Mouse (Mus musculus) limb, embryonic 11.5 days (tissue): ENCODE data around the gene Gm9857. TPM values are rescaled to one million over a fixed set of nuclear protein-coding genes. Genes with fewer than 3 reads are reported as not detected.

ENCODE experiments used
- ATAC-seq: fragments of 200-750 bp; cut with Nextera tagmentation; 2 replicates; pipeline ENCODE4 v1.8.0; 2017; ENCODE audit warnings: low read depth; ENCODE audit not compliant: insufficient number of reproducible peaks, low FRiP score, low TSS enrichment
- DNase-seq: peaks from one replicate; pipeline ENCODE4 v3.0.0-alpha.2; 2015; ENCODE audit warnings: low spot score
- H3K27ac ChIP-seq: fragments of 300-500 bp; sonication (generic); replicated peaks from 2 replicates; pipeline ENCODE4 v1.5.1; 2014; ENCODE audit warnings: low read depth, mild to moderate bottlenecking, low read length
- H3K27me3 ChIP-seq: fragments of 300-500 bp; sonication (generic); 2 replicates; pipeline ENCODE4 v1.6.1; 2014; ENCODE audit warnings: mild to moderate bottlenecking, low read length, mixed read lengths; ENCODE audit not compliant: control insufficient read depth, insufficient read depth
- H3K36me3 ChIP-seq: fragments of 300-500 bp; sonication (generic); 2 replicates; pipeline ENCODE4 v1.6.1; 2014; ENCODE audit warnings: mild to moderate bottlenecking, low read length, moderate library complexity, mixed read lengths; ENCODE audit not compliant: control insufficient read depth, insufficient read depth
- H3K4me1 ChIP-seq: fragments of 300-500 bp; sonication (generic); 2 replicates; pipeline ENCODE4 v1.6.1; 2014; ENCODE audit warnings: low read length, mixed read lengths; ENCODE audit not compliant: control insufficient read depth, insufficient read depth
- H3K4me2 ChIP-seq: fragments of 300-500 bp; sonication (generic); 2 replicates; pipeline ENCODE4 v1.6.1; 2014; ENCODE audit warnings: low read depth, mild to moderate bottlenecking, moderate library complexity; ENCODE audit not compliant: severe bottlenecking
- H3K4me3 ChIP-seq: fragments of 300-500 bp; sonication (generic); 2 replicates; pipeline ENCODE4 v1.5.1; 2014; ENCODE audit warnings: low read depth, low read length
- H3K9ac ChIP-seq: fragments of 300-500 bp; sonication (generic); 2 replicates; pipeline ENCODE4 v1.6.1; 2014; ENCODE audit warnings: mild to moderate bottlenecking, low read length
- H3K9me3 ChIP-seq: fragments of 300-500 bp; sonication (generic); 2 replicates; pipeline ENCODE4 v1.6.1; 2016; ENCODE audit warnings: low read length; ENCODE audit not compliant: control insufficient read depth
- WGBS: fragments of 180-500 bp; shearing (Covaris S2); extraction: QIAGEN DNeasy Blood & Tissue Kit; methylation state at CpG from one replicate; pipeline ENCODE4 v1.1.7; 2014; 5-methylcytosine and 5-hydroxymethylcytosine counted together
- polyA plus RNA-seq: library from polyadenylated mRNA; unstranded; fragments of >200 nt; fragmentation: Nextera tagmentation; extraction: Ambion mirVana; gene quantifications from 2 replicates; pipeline ENCODE4 v1.2.1, GENCODE M21; 2014

Gene Gm9857
- polyA plus RNA-seq, 1 experiment from 2014 or later: not detected

DNA sequence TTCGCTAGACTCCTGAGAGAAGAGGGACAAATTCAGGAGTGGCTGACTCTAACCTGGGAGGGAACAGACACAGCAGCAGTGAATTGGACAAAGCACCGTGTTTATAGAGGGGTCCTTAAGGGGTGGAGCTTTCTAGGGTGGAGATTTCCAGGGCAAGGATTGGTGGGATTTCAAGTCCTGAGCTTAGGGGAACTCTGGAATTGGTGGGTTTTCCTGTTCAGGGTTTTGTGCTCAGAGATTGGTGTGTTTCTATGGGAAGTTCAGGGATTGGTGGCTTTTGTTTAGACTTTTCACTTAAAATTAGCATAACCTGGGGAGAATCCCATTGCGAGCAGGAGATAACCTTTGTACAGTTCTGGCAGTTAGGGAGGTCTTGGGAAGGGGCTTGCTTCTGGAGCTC is 22.3 kb downstream of the Gm9857 start:
- no peaks in the 10 kb centered on the region for H3K36me3 ChIP-seq
- no peaks in the 10 kb centered on the region for H3K4me1 ChIP-seq
- no peaks in the 10 kb centered on the region for H3K27me3 ChIP-seq
- ATAC-seq (no peak), DNase-seq (no peak)
- H3K27ac ChIP-seq: no peak overlapping the region
- no peak overlapping the region for H3K4me2 ChIP-seq
- WGBS: 72% methylated on average over 3 of the region's 3 CpGs
- H3K9ac ChIP-seq: no peak overlapping the region
- no peaks in the 10 kb centered on the region for H3K9me3 ChIP-seq
- H3K4me3 ChIP-seq: no peak overlapping the region

DNA sequence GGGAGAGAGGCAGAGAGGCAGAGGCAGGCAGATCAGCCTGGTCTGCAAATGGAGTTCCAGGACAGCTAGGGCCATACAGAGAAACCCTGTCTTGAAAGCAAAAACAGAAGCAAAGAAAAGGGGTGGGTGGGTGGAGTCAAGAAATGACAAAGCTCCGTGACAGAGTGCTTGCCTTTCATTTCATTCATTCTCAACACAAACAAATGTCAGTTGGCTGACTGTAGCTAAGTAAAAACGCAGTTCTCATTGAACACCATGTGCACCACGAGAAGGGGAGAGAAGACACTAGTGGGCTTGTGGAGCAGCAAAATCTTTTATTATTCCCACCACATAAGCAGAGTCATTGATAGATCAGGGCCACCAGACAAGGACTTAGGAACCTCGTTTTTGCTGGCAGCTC is 23.4 kb downstream of the Gm9857 start:
- H3K4me3 ChIP-seq: no peak overlapping the region
- H3K9ac ChIP-seq: no peak overlapping the region
- H3K9me3 ChIP-seq: no peaks in the 10 kb centered on the region
- 73% methylated on average over 4 of the region's 4 CpGs for WGBS
- no peak overlapping the region for H3K27ac ChIP-seq
- ATAC-seq (no peak), DNase-seq (no peak)
- H3K36me3 ChIP-seq: no peaks in the 10 kb centered on the region
- H3K4me1 ChIP-seq: no peaks in the 10 kb centered on the region
- no peak overlapping the region for H3K4me2 ChIP-seq
- H3K27me3 ChIP-seq: no peaks in the 10 kb centered on the region

DNA sequence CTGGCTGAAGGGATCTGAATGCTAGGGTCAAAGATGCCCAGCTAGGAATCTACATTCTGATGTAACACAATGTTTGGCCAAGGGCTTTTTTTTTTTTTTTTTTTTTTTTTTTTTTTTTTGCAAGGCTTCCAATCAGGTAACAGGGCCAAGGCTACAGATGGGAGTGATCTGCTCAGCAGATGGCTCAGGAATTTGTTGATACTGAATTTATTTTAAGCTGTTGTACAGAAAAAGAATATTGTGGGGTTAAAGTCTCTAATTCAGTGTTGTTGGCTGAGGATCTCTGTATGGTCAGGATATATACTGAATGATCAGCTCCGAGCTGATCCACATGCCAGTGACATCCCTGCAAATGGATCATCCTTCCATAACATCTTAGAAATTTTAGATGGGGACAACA is 24.2 kb downstream of the Gm9857 start:
- no peak for DNase-seq
- no peaks in the 10 kb centered on the region for H3K4me1 ChIP-seq
- H3K36me3 ChIP-seq: no peaks in the 10 kb centered on the region
- no peak overlapping the region for H3K9ac ChIP-seq
- H3K4me2 ChIP-seq: no peak overlapping the region
- H3K4me3 ChIP-seq: no peak overlapping the region
- 85% methylated on average over 1 of the region's 1 CpGs for WGBS
- H3K27me3 ChIP-seq: no peaks in the 10 kb centered on the region
- H3K9me3 ChIP-seq: no peaks in the 10 kb centered on the region
- no peak overlapping the region for H3K27ac ChIP-seq
- no peak for ATAC-seq

DNA sequence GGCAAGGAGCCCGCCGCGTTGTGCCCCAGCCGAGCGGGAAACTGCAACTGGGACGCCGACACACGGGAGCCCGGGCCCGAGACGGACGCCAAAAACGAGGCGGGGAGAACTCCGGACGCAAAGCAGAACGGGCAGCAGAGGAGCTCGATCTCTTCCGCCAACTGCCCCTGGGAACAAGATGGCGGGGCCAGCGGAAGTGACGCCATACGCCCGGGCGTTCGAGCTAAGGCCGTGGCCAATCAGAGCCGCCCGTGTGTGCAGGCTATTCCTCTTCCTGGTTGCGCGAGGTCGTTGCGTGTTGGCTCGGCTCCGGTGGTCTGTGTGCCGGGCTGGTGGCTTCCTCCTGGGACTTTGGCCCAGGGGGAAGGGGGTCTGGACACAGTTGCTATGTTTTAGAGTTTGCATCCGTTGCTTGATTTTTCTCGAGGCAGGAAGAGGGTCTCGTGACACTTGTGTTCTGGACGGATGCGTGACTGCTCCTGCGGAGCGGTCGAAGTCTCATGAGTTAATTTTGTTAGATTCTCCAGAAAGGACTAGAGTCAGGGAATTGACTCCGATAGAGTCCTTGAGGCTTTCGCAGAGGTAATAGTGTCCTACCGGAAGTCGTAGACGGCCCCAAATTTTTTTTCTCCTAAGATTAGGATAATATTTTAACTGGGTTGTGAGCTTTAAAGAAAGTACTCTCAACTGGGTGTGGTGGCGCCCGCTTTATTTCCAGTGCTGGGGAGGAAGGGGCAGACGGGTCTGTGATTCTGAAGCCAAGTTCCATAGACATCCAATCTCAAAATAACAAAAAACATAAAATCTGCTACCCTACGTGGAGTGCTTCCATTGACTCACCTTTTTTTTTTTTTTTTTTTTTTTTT is 28.5 kb downstream of the Gm9857 start, which contains the start of gene Prpf38b:
Gene Prpf38b, minus strand, starts transcription at position 180 of the 866 bp plus-strand sequence.
- no peaks in the 10 kb centered on the region; the same call in 1 of the 2 replicates for H3K36me3 ChIP-seq
- peak within 1 kb of the TSS; percentile 91 for H3K4me2 ChIP-seq
- no peaks in the 10 kb centered on the region for H3K27me3 ChIP-seq
- WGBS: 1% methylated on average over 53 of the region's 53 CpGs
- ATAC-seq: peak; percentile 98
- no peaks in the 10 kb centered on the region for H3K9me3 ChIP-seq
- H3K4me1 ChIP-seq: peaks cover 5% of the 10 kb centered on the region
- H3K9ac ChIP-seq: peak within 1 kb of the TSS; percentile 93
- H3K27ac ChIP-seq: peak within 1 kb of the TSS; percentile 95
- peak; percentile 97 for DNase-seq
- peak within 1 kb of the TSS; percentile 97 for H3K4me3 ChIP-seq

DNA sequence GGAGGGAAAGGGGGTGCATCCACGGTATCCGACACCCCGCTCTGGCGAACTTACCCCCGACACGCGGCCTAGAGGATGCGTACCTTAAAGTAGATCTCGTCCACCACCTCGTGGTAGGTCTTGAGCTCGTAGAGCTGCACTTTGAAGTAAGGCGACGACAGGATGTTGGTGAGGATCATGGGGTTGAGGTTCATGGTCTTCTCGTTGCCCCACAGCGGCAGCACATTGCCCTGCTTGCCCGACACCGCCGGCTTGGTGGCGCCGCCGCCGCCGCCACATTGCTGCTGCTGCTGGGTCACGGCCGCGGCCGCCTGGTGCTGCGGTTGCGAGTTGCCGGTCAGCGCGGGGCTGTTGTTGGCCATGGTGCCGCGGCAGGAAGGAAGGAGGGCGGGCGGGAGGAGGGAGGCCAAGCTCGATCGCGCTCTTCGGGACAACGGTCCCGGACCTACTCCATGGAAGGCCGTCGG is 29.1 kb downstream of the Gm9857 start:
- Histone ChIP-seq H3K36me3 (no peaks in the 10 kb centered on the region; the same call in 1 of the 2 replicates), H3K27me3 (no peaks in the 10 kb centered on the region), H3K4me1 (peaks cover 5% of the 10 kb centered on the region), H3K27ac (peak overlapping the region; percentile 95), H3K4me3 (peak overlapping the region; percentile 97), H3K9me3 (no peaks in the 10 kb centered on the region), H3K4me2 (peak overlapping the region; percentile 91), H3K9ac (peak overlapping the region; percentile 93)
- under 1% methylated on average over 41 of the region's 44 CpGs for WGBS
- ATAC-seq: peak; percentile 88
- peak; percentile 74 for DNase-seq

DNA sequence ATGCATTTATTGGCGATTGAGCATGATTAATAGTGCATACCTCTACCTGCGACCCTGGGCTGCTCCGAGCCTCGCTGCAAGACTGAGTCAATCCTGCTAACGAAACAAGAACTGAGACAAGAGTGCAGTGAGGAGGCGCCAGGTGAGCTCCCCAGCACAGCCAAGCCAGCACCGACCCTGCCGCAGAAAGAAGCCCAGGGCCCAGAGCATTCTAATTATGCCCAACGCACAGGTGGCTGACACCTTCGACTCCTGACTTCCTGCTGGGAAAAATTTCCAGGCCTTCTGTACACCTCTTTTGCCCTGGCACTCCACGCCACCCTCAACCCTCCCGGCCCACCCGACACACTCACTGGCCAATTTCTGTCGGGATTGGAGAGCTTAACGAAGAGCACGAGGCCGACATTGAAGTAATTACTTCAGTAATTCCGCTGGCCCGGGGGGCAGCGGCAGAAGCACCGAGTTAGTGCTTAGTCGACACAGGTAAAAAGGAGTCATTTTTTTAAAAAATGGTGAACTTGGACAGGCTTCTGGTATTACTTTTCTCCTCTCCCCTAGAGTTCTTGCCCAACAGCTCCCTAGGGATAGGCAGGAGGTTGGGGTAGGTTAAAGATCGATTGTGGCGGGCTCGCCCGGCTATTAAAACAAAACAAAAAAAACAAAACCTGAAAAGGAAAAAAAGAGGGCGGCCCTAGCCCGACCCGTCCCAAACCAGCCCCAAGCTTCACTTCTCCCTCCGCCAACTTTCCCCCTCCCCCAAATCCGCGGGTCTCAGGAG is 29.8 kb downstream of the Gm9857 start:
- ATAC-seq: no peak
- DNase-seq: peak; percentile 43
- Histone ChIP-seq H3K36me3 (peaks cover 2% of the 10 kb centered on the region; the same call in 1 of the 2 replicates), H3K9me3 (no peaks in the 10 kb centered on the region), H3K9ac (peak overlapping the region; percentile 93), H3K27ac (peak overlapping the region; percentile 95), H3K4me3 (peak overlapping the region; percentile 97), H3K4me1 (peaks cover 5% of the 10 kb centered on the region), H3K27me3 (no peaks in the 10 kb centered on the region), H3K4me2 (peak overlapping the region; percentile 91)
- WGBS: under 1% methylated on average over 32 of the region's 32 CpGs

DNA sequence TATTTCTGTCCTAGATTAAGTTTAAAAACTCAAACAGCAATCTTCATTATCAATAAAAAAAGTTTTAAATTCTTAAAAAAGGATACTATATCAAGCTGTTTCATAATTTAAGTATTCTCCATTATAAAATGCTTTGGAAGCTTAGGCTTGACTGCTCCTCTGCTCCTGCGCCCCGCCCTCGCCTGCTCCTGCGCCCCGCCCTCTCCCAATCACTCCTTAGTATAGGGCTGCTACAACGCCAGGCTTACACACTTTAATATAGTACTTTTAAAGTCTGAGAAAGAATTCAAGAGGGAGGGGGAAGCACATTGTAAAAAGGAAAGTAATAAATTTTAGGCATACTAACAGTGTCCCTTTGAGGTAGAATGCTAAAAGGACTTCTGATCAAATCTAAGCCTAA is 37.3 kb downstream of the Gm9857 start:
- H3K9me3 ChIP-seq: no peaks in the 10 kb centered on the region
- no peak for DNase-seq
- H3K27ac ChIP-seq: no peak overlapping the region
- no peak overlapping the region for H3K4me2 ChIP-seq
- H3K9ac ChIP-seq: no peak overlapping the region
- no peaks in the 10 kb centered on the region for H3K4me1 ChIP-seq
- no peak for ATAC-seq
- H3K36me3 ChIP-seq: peaks cover 18% of the 10 kb centered on the region
- H3K27me3 ChIP-seq: no peaks in the 10 kb centered on the region
- WGBS: 93% methylated on average over 6 of the region's 6 CpGs
- H3K4me3 ChIP-seq: no peak overlapping the region

DNA sequence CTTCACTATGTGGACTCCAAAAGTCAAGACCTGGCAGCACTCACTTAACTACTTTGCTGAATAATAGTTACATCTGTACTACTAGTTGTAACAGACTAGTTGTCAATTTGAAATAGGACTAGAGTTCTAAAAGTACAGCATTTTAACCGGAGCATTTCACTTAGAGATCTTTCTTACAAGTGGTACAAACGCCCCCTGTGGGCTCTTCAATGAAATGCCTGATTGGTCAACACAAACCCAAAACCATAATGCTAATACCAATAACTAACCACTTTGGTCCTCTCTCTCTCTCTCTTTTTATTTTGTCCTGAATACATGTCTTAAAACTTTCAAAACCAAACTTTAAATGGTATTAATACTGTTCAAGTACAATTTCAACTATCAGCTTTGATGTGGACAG is 38.2 kb downstream of the Gm9857 start:
- no peak for DNase-seq
- peaks cover 18% of the 10 kb centered on the region for H3K36me3 ChIP-seq

More for the DNA sequence above, 38.2 kb downstream of the Gm9857 start:
- Histone ChIP-seq H3K4me2 (no peak overlapping the region), H3K27me3 (no peaks in the 10 kb centered on the region), H3K9me3 (no peaks in the 10 kb centered on the region), H3K4me1 (no peaks in the 10 kb centered on the region), H3K27ac (no peak overlapping the region), H3K4me3 (no peak overlapping the region), H3K9ac (no peak overlapping the region)
- no peak for ATAC-seq
- WGBS: 53% methylated on average over 2 of the region's 2 CpGs
